In the genomic region with DNA sequence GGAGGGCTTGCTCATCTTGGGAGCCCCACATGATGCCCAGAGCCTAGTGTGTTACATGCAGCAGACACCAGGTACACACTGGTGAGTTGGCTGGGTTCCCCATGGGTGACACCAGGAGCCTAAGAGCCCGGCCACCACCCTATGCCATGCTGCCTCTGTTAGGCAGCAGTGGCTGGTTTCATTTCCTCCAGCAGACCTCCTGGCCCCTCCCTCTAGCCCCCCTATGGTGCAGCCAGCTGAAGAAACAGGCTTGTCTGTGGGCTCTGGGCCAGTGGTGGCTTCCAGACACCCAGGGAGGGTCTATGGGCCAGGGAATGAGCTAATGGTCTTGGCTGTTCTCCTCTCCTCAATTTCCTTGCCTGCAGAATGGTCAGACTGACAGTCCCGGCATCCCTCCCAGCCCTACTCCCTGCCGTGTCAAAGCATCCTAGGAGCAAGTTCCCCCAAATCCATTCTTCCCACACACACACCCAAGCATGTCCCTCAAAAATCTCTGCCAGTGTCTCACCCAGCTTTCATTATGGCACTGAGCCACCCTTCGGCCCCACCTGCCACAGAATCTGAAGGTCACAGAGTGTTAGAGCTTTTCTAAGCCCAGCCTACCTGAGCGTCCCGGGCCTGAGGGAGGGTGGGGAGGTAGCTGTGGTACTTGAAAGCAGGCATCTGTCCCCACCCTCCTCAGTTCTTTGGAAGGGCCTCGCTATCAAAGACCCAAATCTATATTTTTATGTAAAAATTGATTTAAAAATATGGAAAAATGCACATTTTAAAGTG, we compare ENCODE assay signal across 8 mouse cellular contexts. TPM values are rescaled to one million over a fixed set of nuclear protein-coding genes. Genes with fewer than 3 reads are reported as not detected.
DNase-seq lines count a peak whose midpoint lies in the region; ATAC-seq lines count a peak whose summit lies in the region.

No protein-coding gene starts in this region.

- peaks cover 77% of the 10 kb centered on the region for H3K4me1 ChIP-seq in lung, embryonic 15.5 days
- H3K4me1 ChIP-seq in limb, embryonic 13.5 days = peaks cover 91% of the 10 kb centered on the region

- ATAC-seq in lung, embryonic 15.5 days (ENCODE audit: borderline replicate concordance, extremely low read depth, low FRiP score, low TSS enrichment) = peak; percentile 24; the same call in 1 of the 2 replicates
- ATAC-seq in limb, embryonic 13.5 days (ENCODE audit: low FRiP score, low read depth) = no peak

- H3K9ac ChIP-seq in lung, embryonic 15.5 days = no peak overlapping the region
- no peak overlapping the region for H3K9ac ChIP-seq in limb, embryonic 13.5 days

- no peak overlapping the region for H3K4me3 ChIP-seq in lung, embryonic 15.5 days
- H3K4me3 ChIP-seq in limb, embryonic 13.5 days = no peak overlapping the region

- peaks cover 39% of the 10 kb centered on the region for H3K27me3 ChIP-seq in lung, embryonic 15.5 days
- H3K27me3 ChIP-seq in limb, embryonic 13.5 days = peaks cover 18% of the 10 kb centered on the region

- peak; percentile 79 to 91 for DNase-seq in cerebellum, postnatal 14 days
- DNase-seq in cerebellum, adult 9-11 months = no peak
- no peak for DNase-seq in lung, postnatal 25 days (ENCODE audit: low spot score)
- peak; percentile 52 for DNase-seq in embryo, embryonic 10.5 days (ENCODE audit: low spot score)
- no peak for DNase-seq in testis, postnatal 14 days (ENCODE audit: low spot score)
- no peak for DNase-seq in frontal cortex, postnatal 36 days (ENCODE audit: low spot score in 2 of 2)

- H3K36me3 ChIP-seq in lung, embryonic 15.5 days = no peaks in the 10 kb centered on the region
- no peaks in the 10 kb centered on the region for H3K36me3 ChIP-seq in limb, embryonic 13.5 days

- no peaks in the 10 kb centered on the region for H3K9me3 ChIP-seq in lung, embryonic 15.5 days
- H3K9me3 ChIP-seq in limb, embryonic 13.5 days = no peaks in the 10 kb centered on the region

- no peak overlapping the region; the same call in 1 of the 2 replicates for H3K4me2 ChIP-seq in lung, embryonic 15.5 days
- H3K4me2 ChIP-seq in limb, embryonic 13.5 days (replicated peaks) = peak overlapping the region; percentile 30

- 37% methylated on average over 7 of the region's 7 CpGs for WGBS in lung, embryonic 15.5 days
- 34% methylated on average over 7 of the region's 7 CpGs for WGBS in limb, embryonic 13.5 days

- 0 out of 2 replicates have a peak overlapping the region, but pooled peaks have one; percentile 52 for H3K27ac ChIP-seq in lung, embryonic 15.5 days
- H3K27ac ChIP-seq in limb, embryonic 13.5 days = no peak overlapping the region; the same call in 1 of the 2 replicates

RNA-seq across cellular contexts. Expression of a gene that starts 29.6 kb away (rescaled TPM):
- 104 and 130 TPM in 2 replicates for polyA plus RNA-seq in lung, embryonic 15.5 days (2015; fragmentation: Nextera tagmentation; extraction: Ambion mirVana)
- polyA plus RNA-seq in limb, embryonic 13.5 days (2015; fragmentation: Nextera tagmentation; extraction: Ambion mirVana) = 44.4 and 45.1 TPM in 2 replicates

RNA-seq across cellular contexts. Expression of a gene that starts 30.7 kb away (rescaled TPM):
- 0.35 and 0.41 TPM in 2 replicates for polyA plus RNA-seq in lung, embryonic 15.5 days (2015; fragmentation: Nextera tagmentation; extraction: Ambion mirVana)
- 0.15 and 0.33 TPM in 2 replicates for polyA plus RNA-seq in limb, embryonic 13.5 days (2015; fragmentation: Nextera tagmentation; extraction: Ambion mirVana)

RNA-seq across cellular contexts. Expression of a gene that starts 59.1 kb away (rescaled TPM):
- 0.05 and 0.12 TPM in 2 replicates for polyA plus RNA-seq in lung, embryonic 15.5 days (2015; fragmentation: Nextera tagmentation; extraction: Ambion mirVana)
- polyA plus RNA-seq in limb, embryonic 13.5 days (2015; fragmentation: Nextera tagmentation; extraction: Ambion mirVana) = 0.10 and 0.13 TPM in 2 replicates

Comparison
In these comparisons a context has a peak if more than half of its experiments do, and no peak if none do; other contexts are left out.
1. DNase-seq: peak in cerebellum, postnatal 14 days (2 of 2) and embryo, embryonic 10.5 days (single experiment); none in cerebellum, adult 9-11 months (single experiment), lung, postnatal 25 days (single experiment), testis, postnatal 14 days (single experiment) and frontal cortex, postnatal 36 days (0 of 2).